In the genomic region with DNA sequence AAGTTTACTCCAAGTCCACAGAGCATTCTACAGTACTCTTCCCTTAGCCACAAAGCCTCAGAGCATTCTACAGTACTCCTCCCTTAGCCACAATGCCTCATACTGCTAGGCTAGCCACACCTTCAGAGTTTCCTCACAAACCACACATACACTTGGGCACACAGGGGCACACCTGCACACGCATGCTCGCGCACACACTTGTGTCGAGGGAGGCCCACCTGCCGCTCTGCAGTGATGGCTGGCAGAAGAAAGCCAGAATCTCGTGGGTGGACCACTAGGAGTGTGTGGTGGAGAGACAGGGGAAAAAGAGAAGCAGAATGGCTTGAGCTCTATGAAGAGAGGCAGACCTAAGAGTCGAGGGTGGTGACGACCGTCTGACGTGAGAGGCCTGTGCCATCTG, we compare ENCODE assay signal across 16 mouse cellular contexts.
A peak's percentile ranks its signal among the peaks of the same experiment; 100 is the strongest.
DNase-seq lines count a peak whose midpoint lies in the region; ATAC-seq and TF ChIP-seq lines count a peak whose summit lies in the region.
"Had no signal": no experiment of that assay in that cellular context is flagged by ENCODE, and none has a peak within 500 bp of the region (broad histone marks: within the 10 kb centered on the region; RNA-seq: fewer than 3 reads in every experiment).

No protein-coding gene starts in this region.

- peaks cover 5% of the 10 kb centered on the region; the same call in 1 of the 2 replicates for H3K4me1 ChIP-seq in hindbrain, postnatal 0 days (ENCODE audit: insufficient read depth, low read length)
- no peaks in the 10 kb centered on the region; the same call in 1 of the 2 replicates for H3K4me1 ChIP-seq in hindbrain, embryonic 16.5 days (ENCODE audit: control insufficient read depth, insufficient read depth, low read depth, low read length)
- no peaks in the 10 kb centered on the region for H3K4me1 ChIP-seq in stomach, postnatal 0 days (replicated peaks; ENCODE audit: control insufficient read depth, insufficient read depth)
- peaks cover 5% of the 10 kb centered on the region; the same call in 1 of the 2 replicates for H3K4me1 ChIP-seq in midbrain, embryonic 11.5 days (ENCODE audit: control insufficient read depth, insufficient read depth, low read length)

- no peaks in the 10 kb centered on the region for H3K27me3 ChIP-seq in hindbrain, postnatal 0 days (ENCODE audit: insufficient read depth, low read length)
- H3K27me3 ChIP-seq in hindbrain, embryonic 16.5 days (replicated peaks; ENCODE audit: control insufficient read depth, insufficient read depth, low read length) = no peaks in the 10 kb centered on the region
- H3K27me3 ChIP-seq in myocyte (ENCODE audit: control insufficient read depth, insufficient read depth, insufficient read length) = no peaks in the 10 kb centered on the region
- no peaks in the 10 kb centered on the region for H3K27me3 ChIP-seq in stomach, postnatal 0 days (ENCODE audit: control insufficient read depth, insufficient read depth, low read length)
- peaks cover 9% of the 10 kb centered on the region; the same call in 1 of the 2 replicates for H3K27me3 ChIP-seq in midbrain, embryonic 11.5 days (ENCODE audit: control insufficient read depth, insufficient read depth, low read length)
- H3K27me3 ChIP-seq: embryonic facial prominence, embryonic 13.5 days had no signal

- H3K4me3 ChIP-seq in hindbrain, postnatal 0 days (ENCODE audit: low read length) = no peak overlapping the region
- no peak overlapping the region for H3K4me3 ChIP-seq in hindbrain, embryonic 16.5 days (ENCODE audit: low read length)
- no peak overlapping the region for H3K4me3 ChIP-seq in myocyte
- H3K4me3 ChIP-seq in stomach, postnatal 0 days (ENCODE audit: low read depth, low read length) = no peak overlapping the region
- no peak overlapping the region for H3K4me3 ChIP-seq in midbrain, embryonic 11.5 days (ENCODE audit: low read depth, low read length)
- H3K4me3 ChIP-seq: embryonic facial prominence, embryonic 13.5 days; hindbrain, embryonic 10.5 days; midbrain, embryonic 15.5 days had no signal

- no peaks in the 10 kb centered on the region for H3K79me2 ChIP-seq in myocyte (ENCODE audit: control insufficient read depth, insufficient read depth)

- peak; percentile 20; the same call in 1 of the 2 replicates for ATAC-seq in hindbrain, postnatal 0 days
- ATAC-seq in hindbrain, embryonic 16.5 days = no peak
- ATAC-seq in CD4-positive, CD25-positive, alpha-beta regulatory T cell, adult 4 months = peak; percentile 43
- ATAC-seq in stomach, postnatal 0 days (ENCODE audit: low FRiP score, low TSS enrichment) = no peak
- ATAC-seq in midbrain, embryonic 11.5 days (ENCODE audit: low FRiP score) = no peak
- ATAC-seq: forebrain, postnatal 0 days; lung, postnatal 0 days; midbrain, embryonic 15.5 days had no signal

- TF ChIP-seq CTCF in hindbrain, postnatal 0 days (IDR thresholded peaks at IDR 0.05; ENCODE audit: low read depth) = no peak
- TF ChIP-seq CTCF in stomach, postnatal 0 days (IDR thresholded peaks at IDR 0.05; ENCODE audit: low read depth) = no peak

- no peak overlapping the region for H3ac ChIP-seq in myocyte (ENCODE audit: control insufficient read depth, insufficient read length)

- no peak overlapping the region for H3K4me2 ChIP-seq in hindbrain, postnatal 0 days (ENCODE audit: low read depth, low read length)
- no peak overlapping the region for H3K4me2 ChIP-seq in hindbrain, embryonic 16.5 days (ENCODE audit: low read length)
- no peak overlapping the region for H3K4me2 ChIP-seq in myocyte (ENCODE audit: low read depth)
- no peak overlapping the region for H3K4me2 ChIP-seq in stomach, postnatal 0 days (replicated peaks; ENCODE audit: low read depth)
- no peak overlapping the region for H3K4me2 ChIP-seq in midbrain, embryonic 11.5 days
- H3K4me2 ChIP-seq: embryonic facial prominence, embryonic 13.5 days; midbrain, embryonic 15.5 days had no signal

- WGBS in hindbrain, postnatal 0 days = 94% methylated on average over 10 of the region's 10 CpGs
- 98% methylated on average over 10 of the region's 10 CpGs for WGBS in hindbrain, embryonic 16.5 days
- WGBS in stomach, postnatal 0 days = 87% methylated on average over 10 of the region's 10 CpGs
- 95% methylated on average over 10 of the region's 10 CpGs for WGBS in midbrain, embryonic 11.5 days

- TF ChIP-seq EP300 in stomach, postnatal 0 days (optimal IDR thresholded peaks at IDR 0.05) = no peak

- H3K27ac ChIP-seq in hindbrain, postnatal 0 days = no peak overlapping the region
- no peak overlapping the region for H3K27ac ChIP-seq in hindbrain, embryonic 16.5 days (ENCODE audit: low read depth, low read length)
- H3K27ac ChIP-seq in stomach, postnatal 0 days (replicated peaks) = no peak overlapping the region
- no peak overlapping the region for H3K27ac ChIP-seq in midbrain, embryonic 11.5 days (ENCODE audit: low read depth, low read length)
- H3K27ac ChIP-seq: embryonic facial prominence, embryonic 13.5 days; hindbrain, embryonic 10.5 days; midbrain, embryonic 15.5 days had no signal

- H3K36me3 ChIP-seq in hindbrain, postnatal 0 days (ENCODE audit: insufficient read depth, low read length) = no peaks in the 10 kb centered on the region
- H3K36me3 ChIP-seq in hindbrain, embryonic 16.5 days (ENCODE audit: control insufficient read depth, insufficient read depth, low read length) = no peaks in the 10 kb centered on the region
- no peaks in the 10 kb centered on the region for H3K36me3 ChIP-seq in myocyte (ENCODE audit: control insufficient read depth, insufficient read depth)
- no peaks in the 10 kb centered on the region for H3K36me3 ChIP-seq in stomach, postnatal 0 days (ENCODE audit: control insufficient read depth, insufficient read depth, low read length)
- H3K36me3 ChIP-seq in midbrain, embryonic 11.5 days (ENCODE audit: control insufficient read depth, insufficient read depth, low read length) = no peaks in the 10 kb centered on the region
- H3K36me3 ChIP-seq: embryonic facial prominence, embryonic 13.5 days; midbrain, embryonic 15.5 days had no signal

- no peak overlapping the region for H3K9ac ChIP-seq in hindbrain, postnatal 0 days (replicated peaks; ENCODE audit: low read length)
- H3K9ac ChIP-seq in hindbrain, embryonic 16.5 days (ENCODE audit: low read depth, low read length) = no peak overlapping the region
- no peak overlapping the region for H3K9ac ChIP-seq in stomach, postnatal 0 days (ENCODE audit: low read length)
- no peak overlapping the region for H3K9ac ChIP-seq in midbrain, embryonic 11.5 days (ENCODE audit: low read length)
- H3K9ac ChIP-seq: embryonic facial prominence, embryonic 13.5 days; forebrain, postnatal 0 days; midbrain, embryonic 15.5 days had no signal

- no peaks in the 10 kb centered on the region for H3K9me3 ChIP-seq in hindbrain, postnatal 0 days (ENCODE audit: low read length)
- no peaks in the 10 kb centered on the region for H3K9me3 ChIP-seq in hindbrain, embryonic 16.5 days (ENCODE audit: control insufficient read depth, low read length)
- H3K9me3 ChIP-seq in stomach, postnatal 0 days (ENCODE audit: control insufficient read depth, low read length) = no peaks in the 10 kb centered on the region
- no peaks in the 10 kb centered on the region for H3K9me3 ChIP-seq in midbrain, embryonic 11.5 days (ENCODE audit: control insufficient read depth, low read length)
- H3K9me3 ChIP-seq: embryonic facial prominence, embryonic 13.5 days; hindbrain, embryonic 10.5 days; midbrain, embryonic 15.5 days had no signal

- TF ChIP-seq POLR2A in myocyte (IDR thresholded peaks at IDR 0.05; ENCODE audit: insufficient read length, low read depth) = no peak

- no peak for DNase-seq in hindbrain, postnatal 0 days (ENCODE audit: low spot score)
- DNase-seq in thymus, postnatal 36 days = peak; percentile 28 to 60
- DNase-seq in stomach, postnatal 0 days (ENCODE audit: low spot score) = no peak
- no peak for DNase-seq in midbrain, embryonic 11.5 days (ENCODE audit: low spot score, missing footprints)
- DNase-seq: adrenal gland, adult 2 months; cerebellum, adult 9-10 months; forebrain, postnatal 0 days; gastrocnemius, postnatal 36 days; liver had no signal

TF ChIP-seq in myocyte, 11 proteins besides CTCF, POLR2A, EP300 and RAD21:
- peak in 1 of 3 experiments; percentile 80 for TF ChIP-seq MYOG (IDR thresholded peaks at IDR 0.05; ENCODE audit: control insufficient read depth in 1 of 3, insufficient read depth in 1 of 3, insufficient read length in 2 of 3, low read depth in 2 of 3)
- TF ChIP-seq MYOD1 (IDR thresholded peaks at IDR 0.05; ENCODE audit: control insufficient read depth in 1 of 3, insufficient read length in 2 of 3, low read depth in 2 of 3) = peak in 1 of 3 experiments; percentile 29
- no peak for TF ChIP-seq REST (IDR thresholded peaks at IDR 0.05; ENCODE audit: insufficient read depth, insufficient read length)
- peak; percentile 20 for TF ChIP-seq TCF3 (IDR thresholded peaks at IDR 0.05; ENCODE audit: insufficient read length, low read depth)

Comparison
In these comparisons a context has a peak if more than half of its experiments do, and no peak if none do; other contexts are left out.
1. ATAC-seq: peak in hindbrain, postnatal 0 days (single experiment) and CD4-positive, CD25-positive, alpha-beta regulatory T cell, adult 4 months (single experiment); none in hindbrain, embryonic 16.5 days (single experiment), stomach, postnatal 0 days (single experiment) and midbrain, embryonic 11.5 days (single experiment).
2. DNase-seq: peak in thymus, postnatal 36 days (2 of 2); none in hindbrain, postnatal 0 days (single experiment), stomach, postnatal 0 days (single experiment) and midbrain, embryonic 11.5 days (single experiment).